Mouse (Mus musculus) MEL (cell line): ENCODE measurements around the gene Tbc1d24. TPM values are rescaled to one million over a fixed set of nuclear protein-coding genes. Genes with fewer than 3 reads are reported as not detected.

Source experiments
- DNase-seq: peaks from one replicate; pipeline ENCODE4 v3.0.0; 2011; ENCODE audit warnings: low read depth, low spot score
- H3K27ac ChIP-seq: 2 replicates; pipeline ENCODE4 v1.5.1; 2012; ENCODE audit warnings: low read depth, mild to moderate bottlenecking, control low read depth, low read length, moderate library complexity; ENCODE audit not compliant: control insufficient read depth
- H3K27me3 ChIP-seq, 2 experiments: fragments of 150-350 bp in 1 of 2; sonication (generic) in 1 of 2; 2 replicates each; pipeline ENCODE4 v1.6.1; 2012; ENCODE audit warnings: low read length in 2 of 2, mild to moderate bottlenecking in 2 of 2, improper control_type of control experiment in 1 of 2, moderate library complexity in 1 of 2; ENCODE audit not compliant: insufficient read depth in 2 of 2, control insufficient read depth in 1 of 2
- H3K36me3 ChIP-seq, 2 experiments: 2 replicates each; pipeline ENCODE4 v1.6.1; 2012 to 2014; ENCODE audit warnings: low read length in 2 of 2, improper control_type of control experiment in 1 of 2, inconsistent platforms in 1 of 2, mild to moderate bottlenecking in 1 of 2; ENCODE audit not compliant: insufficient read depth in 2 of 2, control insufficient read depth in 1 of 2
- H3K4me1 ChIP-seq, 2 experiments: fragments of 150-350 bp in 1 of 2; sonication (generic) in 1 of 2; 2 replicates each; pipeline ENCODE4 v1.6.1; 2012; ENCODE audit warnings: low read length in 2 of 2, improper control_type of control experiment in 1 of 2, mild to moderate bottlenecking in 1 of 2; ENCODE audit not compliant: insufficient read depth in 2 of 2, control insufficient read depth in 1 of 2
- H3K4me3 ChIP-seq, 2 experiments: fragments of 150-350 bp in 1 of 2; sonication (generic) in 1 of 2; 2 replicates each; pipeline ENCODE4 v1.5.1; 2012; ENCODE audit warnings: low read depth in 2 of 2, low read length in 2 of 2, mild to moderate bottlenecking in 2 of 2, moderate library complexity in 2 of 2, control low read depth in 1 of 2, improper control_type of control experiment in 1 of 2; ENCODE audit not compliant: control insufficient read depth in 1 of 2, insufficient read depth in 1 of 2
- H3K79me2 ChIP-seq: 2 replicates; pipeline ENCODE4 v1.6.1; 2012; ENCODE audit warnings: mild to moderate bottlenecking, low read length, moderate library complexity; ENCODE audit not compliant: control insufficient read depth, poor library complexity, insufficient read depth
- H3K9ac ChIP-seq: 2 replicates; pipeline ENCODE4 v1.6.1; 2012; ENCODE audit warnings: low read depth, mild to moderate bottlenecking, control low read depth, low read length, moderate library complexity; ENCODE audit not compliant: control insufficient read depth, poor library complexity, severe bottlenecking
- H3K9me3 ChIP-seq: fragments of 150-350 bp; sonication (generic); replicated peaks from 2 replicates; pipeline ENCODE4 v1.6.1; 2012; ENCODE audit warnings: mild to moderate bottlenecking, low read length, improper control_type of control experiment, moderate library complexity; ENCODE audit not compliant: insufficient read depth
- CHD1 ChIP-seq: IDR thresholded peaks from 2 replicates; pipeline ENCODE4 v1.6.1; 2012; ENCODE audit warnings: low read depth, mild to moderate bottlenecking, inconsistent platforms, low read length, improper control_type of control experiment
- CHD2 ChIP-seq: IDR thresholded peaks from 2 replicates; pipeline ENCODE4 v1.6.1; 2011; ENCODE audit warnings: low read length, improper control_type of control experiment
- ELF1 ChIP-seq: IDR thresholded peaks from 2 replicates; pipeline ENCODE4 v1.6.1; 2014; ENCODE audit warnings: low read depth, mild to moderate bottlenecking, inconsistent platforms, low read length, improper control_type of control experiment, moderate library complexity
- EP300 ChIP-seq, 2 experiments: IDR thresholded peaks; 2 replicates each; pipeline ENCODE4 v1.6.1; 2011; ENCODE audit warnings: improper control_type of control experiment in 2 of 2, low read length in 2 of 2, low read depth in 1 of 2, mild to moderate bottlenecking in 1 of 2
- GATA1 ChIP-seq: IDR thresholded peaks from 2 replicates; pipeline ENCODE4 v1.6.1; 2011; ENCODE audit warnings: low read depth, low read length, improper control_type of control experiment
- KAT2A ChIP-seq: conservative IDR thresholded peaks from 2 replicates; pipeline ENCODE4 v1.6.1; 2012; ENCODE audit warnings: low read depth, low read length, improper control_type of control experiment, inconsistent platforms
- MAX ChIP-seq: IDR thresholded peaks from 2 replicates; pipeline ENCODE4 v1.6.1; 2011; ENCODE audit warnings: low read length, improper control_type of control experiment
- MAZ ChIP-seq: IDR thresholded peaks from 2 replicates; pipeline ENCODE4 v1.6.1; 2012; ENCODE audit warnings: low read depth, mild to moderate bottlenecking, inconsistent platforms, low read length, improper control_type of control experiment
- MXI1 ChIP-seq: IDR thresholded peaks from 2 replicates; pipeline ENCODE4 v1.6.1; 2011; ENCODE audit warnings: mild to moderate bottlenecking, low read depth, low read length, improper control_type of control experiment
- MYB ChIP-seq: IDR thresholded peaks from 2 replicates; pipeline ENCODE4 v1.6.1; 2011; ENCODE audit warnings: mild to moderate bottlenecking, low read depth, low read length, improper control_type of control experiment
- MYC ChIP-seq: IDR thresholded peaks from 2 replicates; pipeline ENCODE4 v1.6.1; 2011; ENCODE audit warnings: low read depth, mild to moderate bottlenecking, low read length, improper control_type of control experiment, moderate library complexity
- POLR2A ChIP-seq, 2 experiments: IDR thresholded peaks; 2 replicates each; pipeline ENCODE4 v1.6.1; 2011 to 2012; ENCODE audit warnings: low read length in 2 of 2, mild to moderate bottlenecking in 2 of 2, control low read depth in 1 of 2, improper control_type of control experiment in 1 of 2, low read depth in 1 of 2, moderate library complexity in 1 of 2; ENCODE audit not compliant: control insufficient read depth in 1 of 2, insufficient read depth in 1 of 2, poor library complexity in 1 of 2
- RCOR1 ChIP-seq: IDR thresholded peaks from 2 replicates; pipeline ENCODE4 v1.6.1; 2012; ENCODE audit warnings: low read depth, mild to moderate bottlenecking, inconsistent platforms, low read length, improper control_type of control experiment
- SMC3 ChIP-seq: IDR thresholded peaks from 2 replicates; pipeline ENCODE4 v1.6.1; 2011; ENCODE audit warnings: low read depth, low read length, improper control_type of control experiment
- TAL1 ChIP-seq: IDR thresholded peaks from 2 replicates; pipeline ENCODE4 v1.6.1; 2012; ENCODE audit warnings: mild to moderate bottlenecking, inconsistent platforms, low read length, moderate library complexity, mixed read lengths
- TBP ChIP-seq: IDR thresholded peaks from 2 replicates; pipeline ENCODE4 v1.8.0; 2011; ENCODE audit warnings: low read depth, low read length, improper control_type of control experiment
- UBTF ChIP-seq: IDR thresholded peaks from 2 replicates; pipeline ENCODE4 v1.6.1; 2012; ENCODE audit warnings: low read depth, mild to moderate bottlenecking, inconsistent platforms, low read length, improper control_type of control experiment, moderate library complexity, borderline replicate concordance; ENCODE audit not compliant: insufficient read depth
- USF1 ChIP-seq: IDR thresholded peaks from 2 replicates; pipeline ENCODE4 v1.6.1; 2014; ENCODE audit warnings: low read depth, mild to moderate bottlenecking, inconsistent platforms, low read length, improper control_type of control experiment, moderate library complexity
- USF2 ChIP-seq, 2 experiments: IDR thresholded peaks; 2 replicates each; pipeline ENCODE4 v1.6.1; 2011 to 2012; ENCODE audit warnings: improper control_type of control experiment in 2 of 2, low read length in 2 of 2, borderline replicate concordance in 1 of 2, inconsistent platforms in 1 of 2, low read depth in 1 of 2, mild to moderate bottlenecking in 1 of 2; ENCODE audit not compliant: insufficient read depth in 1 of 2
- ZC3H11A ChIP-seq: IDR thresholded peaks from 2 replicates; pipeline ENCODE4 v1.6.1; 2012; ENCODE audit warnings: low read depth, mild to moderate bottlenecking, inconsistent platforms, low read length, improper control_type of control experiment
- ZKSCAN1 ChIP-seq: IDR thresholded peaks from 2 replicates; pipeline ENCODE4 v1.6.1; 2012; ENCODE audit warnings: low read depth, mild to moderate bottlenecking, inconsistent platforms, low read length, improper control_type of control experiment, moderate library complexity
- polyA plus RNA-seq, 2 experiments: library from polyadenylated mRNA; stranded (reverse) in 1 of 2; unstranded in 1 of 2; fragments of >175 nt in 1 of 2; fragments of >200 nt in 1 of 2; gene quantifications; 2 replicates each; pipeline versions ENCODE4 v1.2.1 to v1.2.4; 2012; ENCODE audit warnings: low replicate concordance in 2 of 2, low read depth in 1 of 2; ENCODE audit not compliant: insufficient read length in 2 of 2, insufficient read depth in 1 of 2, missing spikeins in 1 of 2
- total RNA-seq: library from RNA; depleted of rRNA; stranded (reverse); fragments of 300-350 nt; gene quantifications from 2 replicates; pipeline ENCODE4 v1.2.3, GENCODE M21; 2012

Gene Tbc1d24
- total and polyA plus RNA-seq, 3 experiments, result 24.3 to 34.2 (median 27.3) TPM

DNA sequence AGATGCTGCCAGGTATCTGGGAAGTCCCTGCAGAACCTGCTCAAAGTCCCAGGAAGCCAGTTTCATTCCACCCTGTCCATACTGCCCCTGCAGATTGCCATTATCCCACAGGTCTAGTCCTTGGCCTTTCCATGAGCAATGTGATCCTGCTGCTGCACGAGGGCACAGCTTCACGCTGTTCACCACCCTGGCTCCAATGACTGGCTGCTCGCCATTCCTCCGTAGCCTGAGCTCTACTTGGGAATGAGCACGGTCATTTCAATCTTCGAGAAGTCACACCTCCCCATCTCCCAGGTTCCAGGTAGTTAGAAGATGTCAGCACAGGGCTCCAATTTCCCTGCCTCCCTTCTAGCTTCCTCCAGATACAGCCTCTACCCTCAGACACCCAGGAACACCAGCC is 48.2 kb downstream of the Tbc1d24 start:
- H3K27me3 ChIP-seq, result no peaks in the 10 kb centered on the region
- no peak for TF ChIP-seq ZC3H11A
- TF ChIP-seq UBTF, result no peak
- no peak for TF ChIP-seq MAX
- no peak for TF ChIP-seq GATA1
- no peak for TF ChIP-seq MYC
- no peak for TF ChIP-seq RCOR1
- no peak for TF ChIP-seq MYB
- TF ChIP-seq ELF1, result no peak
- TF ChIP-seq SMC3, result no peak
- TF ChIP-seq TAL1, result no peak
- TF ChIP-seq USF2 (IDR thresholded peaks at IDR 0.05; ENCODE audit: borderline replicate concordance in 1 of 2, insufficient read depth in 1 of 2, low read depth in 1 of 2, low read length in 2 of 2), result no peak
- no peak for TF ChIP-seq CHD1
- no peak for TF ChIP-seq KAT2A
- no peak for TF ChIP-seq POLR2A (IDR thresholded peaks at IDR 0.05; ENCODE audit: control insufficient read depth in 1 of 2, insufficient read depth in 1 of 2, low read depth in 1 of 2, low read length in 2 of 2, poor library complexity in 1 of 2)
- no peak for TF ChIP-seq TBP
- TF ChIP-seq CHD2, result no peak
- no peak for TF ChIP-seq USF1
- H3K36me3 ChIP-seq, result peaks cover 0 to 7% of the 10 kb centered on the region in 2 experiments; a peak in 2 of 4 replicates
- H3K9ac ChIP-seq, result no peak overlapping the region
- H3K4me1 ChIP-seq, result peaks cover 0 to 11% of the 10 kb centered on the region in 2 experiments; a peak in 1 of 4 replicates
- no peak overlapping the region for H3K4me3 ChIP-seq
- H3K79me2 ChIP-seq, result no peaks in the 10 kb centered on the region
- no peaks in the 10 kb centered on the region for H3K9me3 ChIP-seq
- no peak for DNase-seq
- H3K27ac ChIP-seq, result no peak overlapping the region

DNA sequence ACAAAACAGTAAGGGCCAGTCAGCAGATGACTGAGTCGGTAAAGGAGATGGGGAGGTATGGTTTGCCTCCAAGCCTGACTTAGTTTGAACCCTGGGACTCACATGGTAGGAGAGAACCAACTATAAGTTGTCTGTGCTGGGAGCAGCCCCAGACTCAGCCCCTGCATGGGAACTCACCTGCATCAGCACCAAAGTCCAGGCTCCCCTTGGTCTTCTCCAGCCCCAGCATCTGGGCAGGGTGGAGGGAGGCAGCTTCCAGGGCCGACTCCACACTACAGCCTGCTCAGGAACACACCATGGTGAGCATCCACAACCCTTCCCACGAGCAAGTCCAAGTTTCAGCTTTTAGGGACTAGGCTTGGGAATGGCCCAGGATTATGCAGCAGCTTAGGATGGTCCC is 49.0 kb downstream of the Tbc1d24 start:
- H3K9ac ChIP-seq, result no peak overlapping the region
- peaks cover 0 to 7% of the 10 kb centered on the region in 2 experiments; a peak in 2 of 4 replicates for H3K36me3 ChIP-seq
- H3K79me2 ChIP-seq, result no peaks in the 10 kb centered on the region
- peaks cover 0 to 7% of the 10 kb centered on the region in 2 experiments; a peak in 1 of 4 replicates for H3K4me1 ChIP-seq
- TF ChIP-seq RCOR1 (no peak), ZKSCAN1 (no peak), MYB (no peak), MAZ (no peak), ELF1 (no peak), EP300 (IDR thresholded peaks at IDR 0.05; ENCODE audit: low read depth in 1 of 2, low read length in 2 of 2) (no peak), SMC3 (no peak), ZC3H11A (no peak), MXI1 (no peak), USF2 (IDR thresholded peaks at IDR 0.05; ENCODE audit: borderline replicate concordance in 1 of 2, insufficient read depth in 1 of 2, low read depth in 1 of 2, low read length in 2 of 2) (no peak), UBTF (no peak), USF1 (no peak)
- no peak overlapping the region for H3K27ac ChIP-seq
- DNase-seq, result no peak
- no peak overlapping the region for H3K4me3 ChIP-seq
- no peaks in the 10 kb centered on the region for H3K27me3 ChIP-seq
- H3K9me3 ChIP-seq, result no peaks in the 10 kb centered on the region
